Mouse (Mus musculus) cortical plate, adult 2 months (tissue): ENCODE results near the gene Umps.

Source experiments
- CTCF ChIP-seq: fragments of 200-500 bp; IDR thresholded peaks from 2 replicates; pipeline ENCODE4 v1.5.1; 2011; ENCODE audit warnings: mild to moderate bottlenecking, control low read depth, low read length; ENCODE audit not compliant: insufficient read depth; ENCODE audit errors: extremely low read depth
- POLR2A ChIP-seq: fragments of 200-500 bp; IDR thresholded peaks from 2 replicates; pipeline ENCODE4 v1.6.1; 2011; ENCODE audit warnings: mild to moderate bottlenecking, low read length, control low read depth; ENCODE audit not compliant: insufficient read depth; ENCODE audit errors: extremely low read depth

GRCm38 (mm10) chr16:33932126-33932525 lies 34.7 kb downstream of the Umps start:
- TF ChIP-seq POLR2A (no peak), CTCF (no peak)
